Mouse (Mus musculus): Measurements from ENCODE around the gene Fndc5. TPM values are rescaled to one million over a fixed set of nuclear protein-coding genes. Genes with fewer than 3 reads are reported as not detected.

The Fndc5 gene
- polyA plus RNA-seq, 1 experiment: 2.7 TPM

GRCm38 (mm10) chr4:129140808-129141207 is 4.0 kb downstream of the Fndc5 start:
- Histone ChIP-seq H3K27ac (ENCODE audit: control insufficient read depth, insufficient read depth, low read depth, low read length, poor library complexity) (no peak overlapping the region), H3K4me3 (replicated peaks; ENCODE audit: control insufficient read depth, low read depth, low read length) (no peak overlapping the region), H3K4me1 (ENCODE audit: control insufficient read depth, insufficient read depth, low read length) (no peaks in the 10 kb centered on the region; the same call in 1 of the 2 replicates)
- WGBS: 24% methylated on average over 4 of the region's 4 CpGs
- TF ChIP-seq CTCF (IDR thresholded peaks at IDR 0.05; ENCODE audit: control insufficient read depth, insufficient read depth, low read length): no peak
- no peak for TF ChIP-seq POLR2A (IDR thresholded peaks at IDR 0.05; ENCODE audit: borderline replicate concordance, control insufficient read depth, low read depth, low read length)

DNA sequence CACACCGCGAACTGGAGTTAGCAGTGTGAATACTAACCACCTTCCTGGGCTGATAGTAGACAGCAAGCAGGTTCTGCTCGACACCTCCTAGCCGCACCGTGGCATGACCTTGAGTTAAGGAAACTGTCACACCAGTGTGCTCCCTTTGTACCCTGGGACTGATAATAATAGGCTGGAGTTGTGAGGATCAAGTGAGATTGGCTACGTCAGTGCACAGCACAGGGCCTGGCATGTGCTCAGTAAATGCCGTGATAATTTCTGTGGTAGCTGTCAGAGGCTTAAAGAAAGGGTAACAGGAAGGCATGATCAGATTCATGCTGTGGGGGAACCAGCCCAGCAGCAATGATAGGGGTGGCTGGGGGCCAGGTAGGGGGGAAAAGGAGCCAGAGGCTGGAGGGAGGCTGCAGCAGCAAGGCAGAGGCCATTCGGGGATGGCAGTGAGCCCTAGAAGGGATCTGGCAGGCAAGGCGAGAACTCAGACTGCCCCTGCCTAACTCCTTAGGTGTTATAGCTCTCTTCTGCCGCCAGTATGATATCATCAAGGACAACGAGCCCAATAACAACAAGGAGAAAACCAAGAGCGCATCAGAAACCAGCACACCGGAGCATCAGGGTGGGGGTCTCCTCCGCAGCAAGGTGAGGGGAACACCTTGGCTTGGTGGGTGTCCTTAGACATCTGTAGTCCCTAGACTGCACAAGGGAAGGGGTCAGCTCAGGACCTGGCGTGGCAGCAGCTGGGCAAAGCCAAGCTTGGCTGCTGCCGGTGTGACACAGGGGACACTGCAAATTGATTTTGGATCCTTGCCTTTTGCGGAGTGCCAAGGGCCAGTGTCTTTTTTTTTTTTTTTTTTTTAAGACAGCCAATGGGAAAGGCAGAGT is 5.0 kb downstream of the Fndc5 start:
- H3K4me1 ChIP-seq (ENCODE audit: control insufficient read depth, insufficient read depth, low read length): no peaks in the 10 kb centered on the region; the same call in 1 of the 2 replicates
- H3K27ac ChIP-seq (ENCODE audit: control insufficient read depth, insufficient read depth, low read depth, low read length, poor library complexity): no peak overlapping the region
- H3K4me3 ChIP-seq (replicated peaks; ENCODE audit: control insufficient read depth, low read depth, low read length): no peak overlapping the region
- no peak for TF ChIP-seq POLR2A (IDR thresholded peaks at IDR 0.05; ENCODE audit: borderline replicate concordance, control insufficient read depth, low read depth, low read length)
- no peak for TF ChIP-seq CTCF (IDR thresholded peaks at IDR 0.05; ENCODE audit: control insufficient read depth, insufficient read depth, low read length)
- 64% methylated on average over 17 of the region's 17 CpGs for WGBS

GRCm38 (mm10) chr4:129142439-129143045 is 5.7 kb downstream of the Fndc5 start:
- no peak for TF ChIP-seq CTCF (IDR thresholded peaks at IDR 0.05; ENCODE audit: control insufficient read depth, insufficient read depth, low read length)
- TF ChIP-seq POLR2A (IDR thresholded peaks at IDR 0.05; ENCODE audit: borderline replicate concordance, control insufficient read depth, low read depth, low read length): no peak
- WGBS: 67% methylated on average over 11 of the region's 11 CpGs
- Histone ChIP-seq H3K4me3 (replicated peaks; ENCODE audit: control insufficient read depth, low read depth, low read length) (no peak overlapping the region), H3K27ac (ENCODE audit: control insufficient read depth, insufficient read depth, low read depth, low read length, poor library complexity) (no peak overlapping the region), H3K4me1 (ENCODE audit: control insufficient read depth, insufficient read depth, low read length) (no peaks in the 10 kb centered on the region; the same call in 1 of the 2 replicates)

DNA sequence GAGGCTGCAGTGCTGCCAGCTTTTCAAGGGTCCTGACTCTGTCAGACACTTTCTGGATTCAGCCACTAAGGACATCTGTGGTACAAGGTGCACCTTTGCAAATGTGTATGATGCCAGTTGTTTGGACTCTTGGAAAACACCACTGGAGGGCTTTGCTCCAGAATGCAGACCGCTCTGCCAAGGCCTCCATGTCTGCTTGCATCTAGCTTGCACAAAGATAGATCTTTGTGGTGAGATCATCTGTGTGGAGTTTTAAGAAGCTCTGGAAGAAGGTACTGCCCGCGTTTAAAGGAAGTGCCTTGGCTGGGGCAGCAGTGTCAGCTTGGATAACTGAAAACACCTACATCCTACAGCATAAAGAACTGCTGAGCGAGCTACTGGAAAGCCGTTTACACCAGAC is 6.7 kb downstream of the Fndc5 start:
- WGBS: 64% methylated on average over 5 of the region's 5 CpGs
- no peaks in the 10 kb centered on the region; the same call in 1 of the 2 replicates for H3K4me1 ChIP-seq (ENCODE audit: control insufficient read depth, insufficient read depth, low read length)
- H3K4me3 ChIP-seq (replicated peaks; ENCODE audit: control insufficient read depth, low read depth, low read length): no peak overlapping the region
- H3K27ac ChIP-seq (ENCODE audit: control insufficient read depth, insufficient read depth, low read depth, low read length, poor library complexity): no peak overlapping the region
- TF ChIP-seq CTCF (IDR thresholded peaks at IDR 0.05; ENCODE audit: control insufficient read depth, insufficient read depth, low read length) (no peak), POLR2A (IDR thresholded peaks at IDR 0.05; ENCODE audit: borderline replicate concordance, control insufficient read depth, low read depth, low read length) (no peak)

DNA sequence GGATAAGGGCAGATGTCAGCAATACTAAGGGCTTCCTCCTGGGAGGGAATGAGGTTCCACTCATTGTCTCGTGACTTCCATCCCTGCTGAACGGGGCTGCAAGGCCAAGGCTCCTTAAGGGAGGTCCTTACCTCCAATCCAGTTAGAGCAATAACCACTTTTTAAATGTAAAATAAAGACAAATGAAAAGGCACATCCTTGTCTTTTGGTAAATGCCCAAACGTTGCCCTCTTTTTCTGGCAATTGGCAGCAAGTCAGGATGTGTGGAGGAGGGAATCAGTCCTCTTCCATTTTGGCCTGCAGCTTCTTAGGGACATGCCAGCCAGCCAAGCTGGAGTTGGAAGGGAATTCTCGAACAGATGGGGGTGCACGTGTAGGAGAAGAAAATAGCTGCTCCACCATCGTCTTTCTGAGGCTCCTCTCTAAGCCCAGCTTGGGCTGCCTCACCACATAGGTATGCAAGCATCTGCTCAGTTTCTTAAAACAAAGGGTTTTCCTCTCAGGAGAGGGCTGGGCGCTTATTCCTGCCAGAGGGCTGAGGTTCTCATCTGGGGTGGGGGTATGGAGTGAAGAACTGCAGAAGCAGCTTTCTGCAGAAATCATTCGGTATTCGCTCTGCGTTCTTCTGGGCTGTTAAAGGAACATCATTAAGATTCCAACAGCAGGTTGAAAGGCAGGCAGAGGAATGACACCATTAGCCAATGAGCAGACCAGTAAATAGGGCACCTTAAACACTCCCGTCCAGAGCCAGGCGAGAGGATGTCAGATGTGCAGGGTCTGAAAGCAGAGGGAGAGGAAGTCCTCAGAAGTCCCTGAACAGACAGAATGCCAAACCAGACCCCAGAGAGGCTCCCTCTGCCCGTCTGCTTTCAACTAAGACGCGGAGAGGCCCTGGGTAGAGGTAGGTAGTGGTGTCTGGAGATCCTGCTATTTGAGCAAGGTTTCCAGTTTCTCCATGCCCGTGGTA is 7.9 kb downstream of the Fndc5 start:
- WGBS: 81% methylated on average over 16 of the region's 16 CpGs
- Histone ChIP-seq H3K4me3 (replicated peaks; ENCODE audit: control insufficient read depth, low read depth, low read length) (no peak overlapping the region), H3K4me1 (ENCODE audit: control insufficient read depth, insufficient read depth, low read length) (no peaks in the 10 kb centered on the region), H3K27ac (ENCODE audit: control insufficient read depth, insufficient read depth, low read depth, low read length, poor library complexity) (no peak overlapping the region)
- TF ChIP-seq CTCF (IDR thresholded peaks at IDR 0.05; ENCODE audit: control insufficient read depth, insufficient read depth, low read length) (no peak), POLR2A (IDR thresholded peaks at IDR 0.05; ENCODE audit: borderline replicate concordance, control insufficient read depth, low read depth, low read length) (no peak)

- WGBS: 73% methylated on average over 4 of the region's 4 CpGs
- Histone ChIP-seq H3K4me3 (replicated peaks; ENCODE audit: control insufficient read depth, low read depth, low read length) (no peak overlapping the region), H3K27ac (ENCODE audit: control insufficient read depth, insufficient read depth, low read depth, low read length, poor library complexity) (no peak overlapping the region), H3K4me1 (ENCODE audit: control insufficient read depth, insufficient read depth, low read length) (no peaks in the 10 kb centered on the region)
- TF ChIP-seq POLR2A (IDR thresholded peaks at IDR 0.05; ENCODE audit: borderline replicate concordance, control insufficient read depth, low read depth, low read length) (no peak), CTCF (IDR thresholded peaks at IDR 0.05; ENCODE audit: control insufficient read depth, insufficient read depth, low read length) (no peak)
Observed at GRCm38 (mm10) chr4:129145411-129145810, 8.6 kb downstream of the Fndc5 start.

DNA sequence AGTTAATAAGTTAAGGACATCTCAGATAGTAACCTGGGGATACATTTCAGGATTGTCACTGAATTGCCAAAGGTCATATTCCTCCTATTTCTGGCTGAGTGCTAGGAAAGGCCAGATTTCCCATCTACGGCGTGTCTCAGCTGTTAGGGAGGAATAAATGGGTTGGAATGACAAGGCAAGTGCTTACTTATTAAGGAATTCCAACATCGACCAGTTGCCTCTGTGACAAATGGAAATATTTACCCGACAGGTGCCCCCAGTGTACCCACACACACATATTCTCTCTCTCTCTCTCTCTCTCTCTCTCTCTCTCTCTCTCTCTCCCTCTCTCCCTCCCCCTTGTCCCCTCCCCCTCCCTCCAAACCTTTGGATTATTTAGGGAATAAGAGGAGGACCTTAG is 9.1 kb downstream of the Fndc5 start:
- H3K27ac ChIP-seq (ENCODE audit: control insufficient read depth, insufficient read depth, low read depth, low read length, poor library complexity): no peak overlapping the region
- 85% methylated on average over 4 of the region's 4 CpGs for WGBS
- no peak for TF ChIP-seq CTCF (IDR thresholded peaks at IDR 0.05; ENCODE audit: control insufficient read depth, insufficient read depth, low read length)
- TF ChIP-seq POLR2A (IDR thresholded peaks at IDR 0.05; ENCODE audit: borderline replicate concordance, control insufficient read depth, low read depth, low read length): no peak
- no peaks in the 10 kb centered on the region for H3K4me1 ChIP-seq (ENCODE audit: control insufficient read depth, insufficient read depth, low read length)
- no peak overlapping the region for H3K4me3 ChIP-seq (replicated peaks; ENCODE audit: control insufficient read depth, low read depth, low read length)
